Mouse (Mus musculus) induced T-regulatory cell, adult 2 months (primary cell): Measurements from ENCODE around the gene Gm20696.

ENCODE experiments used
- DNase-seq: peaks from one replicate; pipeline ENCODE4 v3.0.0-alpha.2; 2012; ENCODE audit warnings: low read depth

Gene Gm20696

DNA sequence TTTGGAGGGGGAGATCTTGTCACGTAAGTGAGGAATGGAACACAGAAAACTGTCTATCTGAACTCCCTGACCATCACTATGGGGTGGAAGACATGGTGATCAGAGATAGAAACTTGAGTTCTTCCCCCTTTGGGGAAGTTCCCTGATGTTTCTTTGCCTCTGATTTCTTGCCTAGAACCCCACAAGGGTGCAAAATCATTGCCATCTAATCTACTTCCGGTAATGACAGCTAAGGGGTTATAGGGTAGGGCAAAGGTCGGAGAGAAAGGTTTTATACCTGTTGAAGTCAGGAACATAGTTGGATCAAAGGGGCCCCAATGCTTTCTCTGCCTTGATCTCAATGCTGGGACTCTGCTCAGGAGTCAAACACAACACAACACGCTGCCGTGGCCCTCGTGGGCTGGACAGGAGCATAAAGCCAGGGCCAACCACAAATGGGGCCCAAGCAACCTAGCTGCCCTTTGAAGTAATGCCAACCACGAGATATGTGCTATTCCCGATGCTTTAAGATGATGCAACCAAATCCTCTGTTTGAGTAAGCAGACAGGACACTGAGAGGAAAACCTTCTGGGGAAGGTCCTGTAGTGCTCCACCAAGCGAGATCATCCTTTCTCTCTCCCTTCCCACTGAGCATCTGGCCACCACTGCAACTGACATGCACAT lies 307.4 kb downstream of the Gm20696 start:
- no peak for DNase-seq

DNA sequence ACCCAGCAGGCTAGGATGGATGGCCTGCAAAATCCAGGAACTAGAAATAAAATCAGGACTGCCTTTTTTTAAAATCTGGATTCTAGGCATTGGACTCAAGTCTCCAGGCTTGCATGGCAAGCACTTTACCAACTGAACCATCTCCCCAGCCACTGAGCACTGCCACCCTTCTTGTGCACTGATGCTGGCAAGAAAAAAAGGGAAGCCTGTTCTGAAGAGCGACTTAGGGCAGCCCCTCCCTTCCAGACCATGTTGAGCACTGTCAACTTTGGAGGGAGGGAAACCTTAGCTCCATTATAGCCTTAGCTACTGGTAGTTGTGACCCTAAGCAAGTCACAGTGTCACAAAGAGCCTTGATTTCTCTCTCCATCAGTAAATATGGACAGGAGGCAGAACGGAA lies 308.7 kb downstream of the Gm20696 start:
- no peak for DNase-seq

DNA sequence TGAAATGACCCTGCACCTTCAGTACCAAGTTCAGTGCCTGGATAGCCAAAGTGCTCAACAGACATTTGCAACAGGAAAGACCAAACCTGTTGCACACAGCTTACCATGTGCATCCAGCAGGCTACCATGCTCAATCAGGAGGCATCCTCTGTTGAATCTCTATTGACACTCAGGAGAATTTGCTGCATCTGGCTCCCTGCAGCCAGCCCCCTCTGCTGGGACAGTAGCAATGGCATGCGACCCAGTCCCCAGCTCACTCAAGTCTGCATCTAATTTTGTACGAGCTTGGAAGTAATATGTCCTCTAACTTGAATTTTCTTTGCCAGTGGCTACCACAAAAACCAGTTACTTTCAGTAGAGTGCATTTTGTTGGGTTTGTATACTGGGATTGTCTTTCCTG lies 312.3 kb downstream of the Gm20696 start:
- DNase-seq = no peak

DNA sequence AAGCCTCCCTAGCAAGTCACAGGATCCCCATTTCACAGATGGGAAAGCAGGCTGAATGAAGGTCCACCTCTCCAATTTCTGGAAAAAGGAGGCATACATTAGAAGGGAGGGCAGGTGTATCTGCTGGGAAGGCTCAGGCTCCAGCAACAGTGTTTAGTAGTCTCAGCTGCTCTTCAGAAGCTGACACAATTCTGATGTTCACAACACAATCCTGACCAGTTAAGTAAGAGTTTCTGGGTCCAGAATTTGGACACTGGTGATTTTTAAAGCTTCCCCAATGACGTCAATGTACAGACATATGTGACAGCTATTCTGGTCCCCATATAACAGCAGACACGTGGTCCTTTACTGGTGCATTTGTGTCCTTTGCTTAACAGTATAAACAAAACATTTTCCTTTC lies 313.2 kb downstream of the Gm20696 start:
- DNase-seq = no peak

DNA sequence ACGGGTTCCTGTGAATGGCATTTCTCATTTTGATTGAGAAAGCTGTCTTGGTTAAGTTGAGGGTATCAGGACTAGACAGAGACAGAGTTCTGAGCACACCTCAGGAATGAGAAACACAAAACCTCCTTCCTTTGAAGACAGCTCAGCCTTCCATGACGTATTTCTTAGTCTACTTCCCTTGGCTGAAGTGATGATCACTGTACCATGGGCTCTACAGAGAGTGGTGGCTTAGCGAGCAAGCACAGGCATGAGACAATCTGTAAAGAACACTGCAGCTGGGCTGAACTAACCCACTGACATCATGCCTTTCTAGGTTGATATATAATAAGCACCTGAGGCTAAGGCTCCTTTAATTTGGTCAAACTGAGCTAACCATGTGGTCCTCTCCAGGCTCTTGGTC lies 316.0 kb downstream of the Gm20696 start:
- no peak for DNase-seq

DNA sequence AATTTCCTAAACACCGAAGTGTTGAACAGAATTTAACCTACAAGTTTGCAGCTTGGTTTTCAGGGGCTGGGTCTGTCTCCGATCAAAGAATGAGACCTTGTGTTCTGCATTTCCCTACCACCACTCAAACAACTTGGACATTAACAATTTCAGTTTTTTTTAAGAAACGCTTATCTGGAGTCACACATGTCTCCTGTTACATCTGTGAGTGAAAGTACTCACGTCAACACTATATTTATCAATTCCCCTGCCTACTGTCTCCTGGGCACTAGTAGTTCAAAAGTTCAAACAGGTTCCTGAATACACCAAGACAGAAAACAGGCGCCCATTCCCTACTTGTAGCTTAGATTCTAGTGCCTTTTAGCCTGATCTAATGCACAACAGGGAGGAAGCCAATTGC lies 316.4 kb downstream of the Gm20696 start:
- DNase-seq = no peak

DNA sequence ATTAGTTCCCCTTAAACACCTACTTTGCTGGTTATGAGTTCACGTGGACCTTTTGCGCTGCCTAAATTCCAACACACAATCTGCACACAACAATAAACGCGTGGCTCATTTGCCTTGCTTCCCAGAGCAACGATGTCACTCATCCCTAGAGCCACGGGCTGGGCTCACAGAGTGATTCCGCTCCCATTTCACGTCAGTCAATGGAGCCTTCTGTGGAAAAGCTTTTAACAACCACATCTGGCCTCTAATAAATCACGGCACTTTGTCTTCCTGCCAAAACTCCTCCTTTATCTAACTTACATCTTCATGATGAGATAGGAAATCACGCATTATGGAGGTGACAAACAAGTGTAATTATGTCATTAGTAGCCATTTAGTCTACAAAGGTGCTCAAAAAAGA lies 318.8 kb downstream of the Gm20696 start:
- no peak for DNase-seq

DNA sequence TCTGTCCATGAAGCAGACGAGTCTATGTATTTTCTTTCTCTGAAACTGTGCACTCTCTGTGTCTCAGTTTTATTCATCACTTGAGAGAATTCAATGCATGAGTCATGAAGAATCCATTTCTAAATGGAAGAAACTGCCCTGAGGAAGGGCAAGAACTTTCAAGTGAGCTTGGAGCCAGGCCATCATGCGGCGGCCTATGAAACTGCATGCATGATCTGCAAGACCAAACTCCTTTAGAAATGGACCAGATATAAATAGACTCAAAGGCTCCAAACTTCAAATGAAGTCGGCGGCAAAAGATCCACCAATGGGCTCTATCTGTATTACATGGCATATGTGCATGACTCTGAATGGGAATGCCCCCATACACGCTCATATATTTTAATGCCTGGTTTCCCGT lies 321.6 kb downstream of the Gm20696 start:
- DNase-seq = no peak

DNA sequence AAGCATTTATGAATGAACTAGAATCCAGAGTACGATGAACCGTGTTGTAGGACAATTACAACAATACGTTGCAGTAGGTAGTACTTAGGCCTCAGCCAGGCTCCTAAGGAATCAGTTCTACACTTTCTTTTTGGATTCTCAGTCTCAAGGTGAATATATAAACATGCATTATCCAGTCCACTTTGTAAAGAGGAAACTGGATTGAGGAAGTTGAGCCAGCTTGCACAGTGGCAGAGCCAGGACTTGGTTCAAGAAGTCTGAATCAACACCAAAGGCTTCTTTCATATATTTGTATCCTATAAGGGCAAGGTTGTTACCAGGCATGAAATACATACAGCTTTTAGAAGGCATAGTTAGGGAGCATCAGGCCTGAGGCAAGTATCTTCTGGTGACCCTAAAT lies 322.2 kb downstream of the Gm20696 start:
- DNase-seq = no peak

DNA sequence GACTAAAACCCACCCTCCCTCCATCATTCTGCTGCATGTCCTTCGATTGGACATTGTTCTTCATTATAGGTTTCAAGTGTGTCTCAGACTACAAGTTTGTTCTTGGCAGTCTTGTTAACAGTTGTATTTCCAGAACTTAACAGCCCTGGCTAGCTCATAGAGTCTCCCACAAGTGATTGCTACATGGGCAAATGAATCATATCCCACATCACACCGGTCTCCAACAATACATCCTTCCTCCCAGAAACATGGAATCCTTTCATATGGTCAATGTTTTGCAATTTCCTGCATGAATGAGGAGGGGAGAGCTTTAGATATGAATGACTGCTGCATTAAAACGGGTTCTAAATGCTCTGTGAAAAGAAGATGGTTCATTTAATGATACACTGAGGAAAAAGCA lies 322.8 kb downstream of the Gm20696 start:
- no peak for DNase-seq

DNA sequence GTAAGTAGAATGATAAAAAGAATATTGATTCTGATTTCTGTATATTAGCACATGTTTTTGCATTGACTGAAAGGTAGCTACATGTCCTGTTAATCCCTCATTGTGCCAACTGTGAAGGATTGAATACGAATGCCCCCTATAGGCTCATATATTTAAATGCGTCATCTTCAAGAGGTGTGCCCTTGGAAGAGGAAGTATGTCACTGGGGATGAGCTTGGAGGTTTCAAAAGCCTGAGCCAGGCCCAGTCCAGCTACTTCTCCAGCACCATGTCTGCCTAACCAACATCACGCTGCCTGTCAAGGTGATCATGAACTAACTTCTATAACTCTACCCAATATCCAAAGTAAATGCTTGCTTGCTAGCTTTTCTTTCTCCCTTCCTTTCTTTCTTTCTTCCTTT lies 324.2 kb downstream of the Gm20696 start:
- no peak for DNase-seq

DNA sequence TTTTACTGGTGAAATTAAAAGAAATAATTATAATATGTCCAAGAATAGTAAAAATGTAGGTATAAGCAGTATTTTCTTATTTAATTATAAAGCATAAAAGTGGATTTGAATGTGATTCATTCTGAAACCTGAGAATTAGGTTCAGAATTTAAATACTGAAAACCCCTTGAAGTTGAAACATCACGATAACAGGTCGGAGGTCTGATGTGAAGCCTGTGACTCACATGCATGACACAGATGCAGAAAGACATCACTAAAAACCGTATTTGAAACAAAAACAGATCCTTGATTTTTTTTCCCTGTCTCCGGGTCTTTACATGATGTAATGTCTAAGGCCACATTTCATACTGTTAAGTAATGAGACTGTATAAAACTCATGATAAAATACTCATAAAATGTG lies 325.7 kb downstream of the Gm20696 start:
- peak; percentile 61 for DNase-seq

DNA sequence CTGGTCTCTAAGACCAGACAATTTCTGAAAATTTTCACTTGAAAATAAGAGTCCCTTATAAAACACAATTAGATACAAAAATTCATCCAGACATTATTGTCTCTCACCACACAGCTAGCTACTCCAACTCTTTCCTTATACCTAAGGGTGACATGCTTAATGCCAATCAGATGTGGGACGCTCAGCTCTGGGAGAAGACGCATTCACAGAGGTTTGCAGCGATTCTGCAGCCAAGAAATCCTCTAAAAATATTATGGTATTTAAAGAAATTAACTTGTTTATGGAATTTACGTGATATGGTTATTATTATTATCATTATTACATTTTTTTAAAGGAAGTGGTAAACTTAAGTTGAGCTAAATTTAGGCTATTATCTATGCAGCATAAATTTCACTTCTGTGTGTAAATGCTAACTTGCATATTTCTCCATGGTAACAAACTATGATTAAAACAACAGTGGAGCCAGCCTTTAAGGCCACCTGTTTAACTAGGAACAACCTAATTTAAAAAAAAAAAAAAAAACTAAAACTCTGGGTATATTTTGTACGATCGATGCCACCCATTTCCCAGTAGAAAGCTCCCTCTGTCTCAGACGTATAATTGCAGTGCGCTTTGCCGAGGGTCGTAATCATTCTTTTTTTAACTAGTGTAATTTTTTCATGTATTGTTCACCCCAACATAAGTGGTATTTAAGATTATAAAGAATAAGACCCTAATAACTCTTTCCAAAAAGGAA lies 326.4 kb downstream of the Gm20696 start:
- no peak for DNase-seq

DNA sequence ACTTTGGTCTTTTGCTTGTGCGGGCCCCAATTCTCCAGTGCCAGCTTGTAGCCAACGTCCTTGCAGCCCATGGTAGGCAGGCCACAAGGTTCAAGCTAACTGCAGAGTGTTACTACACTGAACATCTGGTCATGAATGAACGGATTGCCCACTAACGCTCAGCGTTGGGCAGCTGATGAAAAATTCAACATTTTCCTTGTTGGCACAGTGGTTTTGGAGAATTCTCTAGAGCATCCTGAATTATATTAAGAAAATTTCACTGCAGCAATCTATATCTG lies 327.3 kb downstream of the Gm20696 start:
- no peak for DNase-seq

DNA sequence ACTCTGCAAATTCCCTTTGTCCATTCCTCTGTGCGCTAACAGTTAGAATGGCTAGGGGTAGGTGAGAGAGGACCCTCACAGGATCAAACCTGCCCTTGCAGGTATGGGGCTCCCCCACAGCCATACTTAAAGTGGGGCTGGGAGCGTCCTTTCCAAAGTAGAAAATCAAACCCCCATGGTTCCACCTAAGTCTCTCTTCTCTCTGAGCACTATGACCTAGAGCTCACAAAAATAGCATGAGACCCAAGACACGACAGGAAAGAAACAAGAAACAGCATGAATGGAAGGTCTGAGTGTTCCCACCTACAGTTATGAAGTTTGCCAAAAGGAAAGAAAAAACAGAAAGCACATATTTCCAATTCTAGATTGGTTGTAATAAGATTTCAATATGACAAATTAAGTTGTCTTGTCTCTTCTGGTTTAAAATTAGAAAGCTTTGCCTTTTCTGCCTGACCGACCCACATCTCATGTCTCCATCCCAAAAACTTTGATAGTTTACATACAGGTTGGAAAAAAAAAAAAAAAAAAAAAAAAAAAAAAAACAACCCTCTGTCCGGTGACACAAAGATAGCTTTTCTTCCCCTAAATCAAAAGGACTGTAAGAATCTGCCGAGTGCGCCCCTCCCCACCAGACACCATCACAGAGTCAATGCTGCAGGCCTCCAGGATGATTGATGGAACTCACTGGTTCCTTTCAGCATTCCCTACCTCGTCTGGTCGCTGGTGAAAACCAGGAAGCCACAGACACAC lies 327.8 kb downstream of the Gm20696 start:
- DNase-seq = no peak

DNA sequence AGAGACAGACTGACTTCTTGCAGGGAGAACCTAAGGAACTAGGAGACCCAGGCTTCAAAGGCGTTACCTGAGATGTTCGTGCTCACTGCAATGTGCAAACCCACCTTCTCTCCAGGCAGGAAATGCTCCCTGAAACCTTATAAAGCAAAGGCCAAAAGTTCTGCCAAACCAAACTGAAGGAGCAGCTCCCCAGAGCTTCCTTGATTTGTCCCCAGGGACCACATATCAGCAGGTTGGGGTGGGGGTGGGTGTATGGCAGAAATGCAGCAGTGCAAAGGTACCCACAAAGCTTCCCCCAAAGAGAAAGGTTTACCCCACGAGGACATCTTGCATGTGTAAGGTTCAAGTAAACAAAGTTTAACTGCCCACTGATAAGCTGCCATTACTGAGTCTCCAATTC lies 328.4 kb downstream of the Gm20696 start:
- no peak for DNase-seq

DNA sequence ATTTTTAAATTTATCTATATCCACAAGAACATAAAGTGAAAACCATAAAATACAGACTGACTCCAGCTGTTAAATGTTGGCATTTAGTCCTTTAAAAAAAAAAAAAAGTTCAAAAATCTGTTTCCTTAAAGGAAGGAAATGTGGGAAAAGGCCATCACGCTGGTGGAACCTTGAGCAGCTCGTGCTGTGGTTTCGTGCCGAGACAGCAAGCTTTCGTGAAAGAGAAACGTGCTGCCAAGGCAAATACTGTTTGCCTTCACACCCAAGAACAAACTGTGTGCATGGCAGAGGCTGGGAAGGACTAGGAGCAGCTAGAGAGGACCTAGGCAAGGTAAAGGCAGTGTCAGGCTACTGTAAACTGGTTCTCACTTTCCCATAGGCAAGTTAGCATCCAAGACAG lies 329.0 kb downstream of the Gm20696 start:
- no peak for DNase-seq

DNA sequence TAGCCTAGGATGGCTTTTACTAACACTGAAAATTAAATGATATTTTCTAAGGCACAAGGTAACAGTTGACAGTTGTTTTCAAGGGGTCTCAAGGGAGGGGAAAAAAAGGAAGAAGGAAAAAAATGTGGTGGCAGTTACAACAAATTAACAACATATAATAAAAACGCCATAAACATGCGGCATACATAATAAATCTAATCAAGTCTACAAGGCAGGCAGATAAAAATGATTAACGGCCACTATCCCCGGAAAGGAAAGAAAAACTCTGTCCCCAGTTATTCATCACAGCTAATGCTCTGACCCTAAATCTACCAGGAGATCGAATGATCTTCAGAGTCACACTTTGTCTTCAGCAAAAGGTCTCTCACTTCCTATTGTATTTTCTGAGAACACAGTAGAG lies 330.4 kb downstream of the Gm20696 start:
- DNase-seq = no peak

DNA sequence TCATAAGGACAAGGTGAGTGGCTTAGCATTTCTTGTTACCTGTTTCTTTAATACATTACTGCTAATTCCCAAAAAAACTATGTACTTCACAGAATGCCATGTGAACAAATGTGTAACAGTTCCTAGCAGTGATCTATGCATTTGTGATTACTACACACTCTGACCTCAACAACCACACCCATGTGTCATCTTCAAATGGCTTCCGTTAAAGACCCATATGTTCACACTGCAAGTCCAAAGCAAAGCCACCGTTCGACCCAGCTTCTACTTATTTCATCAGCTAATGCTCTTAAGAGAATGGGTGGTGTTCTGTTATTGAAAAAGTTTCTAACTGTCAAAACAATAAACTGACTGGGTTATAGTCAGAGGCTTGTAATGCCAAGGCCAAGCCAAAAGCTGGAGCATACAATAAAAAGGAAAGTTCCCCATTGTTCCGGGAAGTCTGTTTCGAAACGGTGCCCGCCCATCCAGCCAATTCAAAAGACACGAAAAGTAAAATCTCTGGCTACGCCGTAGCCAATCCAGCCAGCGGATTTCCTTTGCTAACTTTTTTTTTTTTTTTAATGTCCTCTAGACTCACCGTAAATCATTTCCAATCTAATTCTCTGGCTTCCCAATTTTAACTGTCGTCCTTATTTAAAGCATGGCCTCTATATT lies 331.3 kb downstream of the Gm20696 start:
- no peak for DNase-seq

DNA sequence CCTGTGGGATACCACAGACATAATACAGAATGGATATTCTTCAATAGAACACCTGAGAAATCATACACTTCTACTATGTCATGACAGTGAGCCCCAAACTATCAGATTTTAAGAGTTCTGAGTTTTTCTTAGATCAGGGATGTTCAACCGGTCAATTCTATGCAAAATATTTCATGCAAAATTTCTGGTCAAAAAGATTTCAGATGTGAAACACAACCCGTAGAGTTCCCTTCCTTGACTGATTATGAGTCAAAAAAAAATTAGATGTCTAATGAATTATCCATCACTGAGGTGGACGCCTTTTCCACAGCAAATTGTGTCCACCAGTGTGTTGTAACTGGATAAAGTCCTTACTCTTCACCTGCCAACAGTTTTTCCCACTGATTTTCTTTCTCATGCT lies 332.3 kb downstream of the Gm20696 start:
- DNase-seq = no peak

DNA sequence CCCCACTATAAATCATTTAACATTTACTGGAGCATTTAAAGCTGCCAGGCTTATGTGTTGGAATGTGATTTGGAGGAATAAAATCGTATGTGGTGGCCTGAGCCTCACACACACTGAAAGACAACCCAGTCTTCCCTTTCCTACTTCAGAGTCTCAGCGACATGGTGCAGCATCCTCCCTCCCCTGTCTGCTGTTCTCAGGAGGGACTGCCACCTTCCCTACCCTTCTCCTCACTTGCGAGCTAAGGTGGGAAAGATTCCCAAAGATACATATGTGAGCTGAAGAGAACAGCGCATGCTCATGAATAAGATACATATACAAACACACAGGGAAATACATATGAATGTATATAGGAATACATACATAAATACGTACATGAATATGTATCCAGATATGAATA lies 333.5 kb downstream of the Gm20696 start:
- DNase-seq = no peak

DNA sequence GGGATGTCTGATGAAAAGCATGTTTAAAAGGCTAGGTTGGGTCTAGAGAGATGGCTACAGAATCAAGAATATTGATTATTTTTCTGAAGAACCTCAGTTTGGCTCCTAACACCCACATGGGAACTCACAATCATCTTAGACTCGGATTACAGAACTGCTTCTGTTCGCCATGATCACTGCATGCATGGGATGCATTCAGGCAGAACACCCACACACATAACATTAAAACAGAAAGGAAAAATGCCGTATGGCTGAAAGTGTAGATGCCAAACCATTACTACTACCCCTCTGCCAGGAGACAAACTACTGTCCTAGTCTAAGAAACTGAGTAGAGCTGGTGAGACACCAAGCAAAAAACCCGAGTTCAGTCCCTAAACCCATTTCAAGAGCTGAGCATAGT lies 336.4 kb downstream of the Gm20696 start:
- DNase-seq = no peak

DNA sequence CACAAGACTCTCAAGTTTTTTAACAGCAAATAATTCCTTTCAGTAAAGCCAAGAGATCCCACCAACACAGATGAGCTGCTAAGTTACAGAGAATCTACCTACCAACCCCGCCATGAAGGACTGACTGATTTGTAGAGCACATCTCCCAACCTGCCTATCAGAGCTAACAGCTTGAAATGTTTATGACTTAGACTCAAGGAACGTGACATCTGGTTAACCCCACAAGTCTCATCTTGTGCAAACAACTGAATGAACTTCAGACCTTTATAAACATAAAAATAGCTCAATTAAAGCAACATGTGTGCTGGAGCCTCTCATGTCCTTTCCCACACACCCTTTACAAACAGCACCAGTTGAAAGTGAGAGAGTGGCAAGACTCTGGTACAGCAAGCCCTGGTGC lies 338.0 kb downstream of the Gm20696 start:
- DNase-seq = no peak
